Mouse (Mus musculus) MEL (cell line): ENCODE measurements around the gene Fgb.

Source experiments
- BHLHE40 ChIP-seq: IDR thresholded peaks from 2 replicates; pipeline ENCODE4 v1.6.1; 2012; ENCODE audit warnings: low read depth, mild to moderate bottlenecking, inconsistent platforms, low read length, improper control_type of control experiment, borderline replicate concordance
- E2F4 ChIP-seq: IDR thresholded peaks from 2 replicates; pipeline ENCODE4 v1.6.1; 2011; ENCODE audit warnings: low read depth, low read length, improper control_type of control experiment, borderline replicate concordance
- EP300 ChIP-seq, 2 experiments: IDR thresholded peaks; 2 replicates each; pipeline ENCODE4 v1.6.1; 2011; ENCODE audit warnings: improper control_type of control experiment in 2 of 2, low read length in 2 of 2, low read depth in 1 of 2, mild to moderate bottlenecking in 1 of 2
- GATA1 ChIP-seq: IDR thresholded peaks from 2 replicates; pipeline ENCODE4 v1.6.1; 2011; ENCODE audit warnings: low read depth, low read length, improper control_type of control experiment
- JUND ChIP-seq: IDR thresholded peaks from 2 replicates; pipeline ENCODE4 v1.6.1; 2011; ENCODE audit warnings: low read depth, mild to moderate bottlenecking, improper control_type of control experiment, low read length
- MAFK ChIP-seq: IDR thresholded peaks from 2 replicates; pipeline ENCODE4 v1.6.1; 2011; ENCODE audit warnings: low read depth, mild to moderate bottlenecking, low read length, improper control_type of control experiment, borderline replicate concordance
- NELFE ChIP-seq: IDR thresholded peaks from 2 replicates; pipeline ENCODE4 v1.6.1; 2011; ENCODE audit warnings: low read depth, low read length, improper control_type of control experiment
- POLR2A ChIP-seq, 2 experiments: IDR thresholded peaks; 2 replicates each; pipeline ENCODE4 v1.6.1; 2011 to 2012; ENCODE audit warnings: low read length in 2 of 2, mild to moderate bottlenecking in 2 of 2, control low read depth in 1 of 2, improper control_type of control experiment in 1 of 2, low read depth in 1 of 2, moderate library complexity in 1 of 2; ENCODE audit not compliant: control insufficient read depth in 1 of 2, insufficient read depth in 1 of 2, poor library complexity in 1 of 2
- USF1 ChIP-seq: IDR thresholded peaks from 2 replicates; pipeline ENCODE4 v1.6.1; 2014; ENCODE audit warnings: low read depth, mild to moderate bottlenecking, inconsistent platforms, low read length, improper control_type of control experiment, moderate library complexity

DNA sequence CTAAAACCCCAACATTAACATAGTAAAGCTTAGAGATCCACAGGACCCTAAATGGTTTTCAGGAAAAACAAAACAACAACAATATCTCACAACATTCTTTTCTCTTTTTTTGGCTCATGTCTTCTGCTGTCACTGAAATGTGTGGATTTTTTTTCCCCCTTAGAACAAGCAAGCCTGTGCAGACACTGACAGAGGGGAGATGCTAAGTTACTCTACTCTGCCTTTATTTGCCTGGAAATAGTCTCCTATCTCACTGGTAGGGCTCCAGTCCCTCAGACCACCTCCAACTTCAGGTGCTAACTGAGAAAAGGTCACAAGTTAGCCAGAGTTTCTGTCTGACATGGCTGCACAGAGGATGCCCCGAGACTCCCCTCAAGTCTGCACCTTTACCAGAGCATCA is 49.5 kb upstream of the Fgb start:
- TF ChIP-seq POLR2A (IDR thresholded peaks at IDR 0.05; ENCODE audit: control insufficient read depth in 1 of 2, insufficient read depth in 1 of 2, low read depth in 1 of 2, low read length in 2 of 2, poor library complexity in 1 of 2) = no peak
- no peak for TF ChIP-seq USF1
- no peak for TF ChIP-seq BHLHE40
- TF ChIP-seq NELFE = no peak
- no peak for TF ChIP-seq MAFK
- TF ChIP-seq E2F4 = no peak
- no peak for TF ChIP-seq GATA1
- no peak for TF ChIP-seq EP300 (IDR thresholded peaks at IDR 0.05; ENCODE audit: low read depth in 1 of 2, low read length in 2 of 2)
- TF ChIP-seq JUND = no peak
